Mouse (Mus musculus) C2C12 (cell line): ENCODE data around the gene Hnrnpl.

Experiments used
- CEBPB ChIP-seq: IDR thresholded peaks from one replicate; pipeline ENCODE4 v1.6.1; 2011; ENCODE audit warnings: low read depth, mild to moderate bottlenecking, control low read depth, moderate library complexity
- CTCF ChIP-seq: IDR thresholded peaks from one replicate; pipeline ENCODE4 v1.5.1; 2011; ENCODE audit not compliant: control insufficient read depth, insufficient read depth, insufficient read length
- MAX ChIP-seq: IDR thresholded peaks from one replicate; pipeline ENCODE4 v1.6.1; 2011; ENCODE audit warnings: mild to moderate bottlenecking, control low read depth
- MYOG ChIP-seq: IDR thresholded peaks from one replicate; pipeline ENCODE4 v1.6.1; 2011; ENCODE audit not compliant: control insufficient read depth, insufficient read length; ENCODE audit errors: extremely low read depth
- USF1 ChIP-seq: IDR thresholded peaks from one replicate; pipeline ENCODE4 v1.6.1; 2011; ENCODE audit warnings: low read depth, mild to moderate bottlenecking, control low read depth, moderate library complexity

- TF ChIP-seq CTCF, result no peak
- TF ChIP-seq USF1, result no peak
- no peak for TF ChIP-seq MAX
- TF ChIP-seq MYOG, result no peak
- TF ChIP-seq CEBPB, result no peak
Measured at GRCm38 (mm10) chr7:28758623-28759022, 49.7 kb upstream of the Hnrnpl start.
